Mouse (Mus musculus): ENCODE measurements at regions not wholly inside any gene's neighbourhood (a gene's known extent, or its start where the extent isn't known, plus 50 kb on each side); places are given as distances from the start of the nearest gene placed in this dataset.
A peak's percentile ranks its signal among the peaks of the same experiment; 100 is the strongest.

DNA sequence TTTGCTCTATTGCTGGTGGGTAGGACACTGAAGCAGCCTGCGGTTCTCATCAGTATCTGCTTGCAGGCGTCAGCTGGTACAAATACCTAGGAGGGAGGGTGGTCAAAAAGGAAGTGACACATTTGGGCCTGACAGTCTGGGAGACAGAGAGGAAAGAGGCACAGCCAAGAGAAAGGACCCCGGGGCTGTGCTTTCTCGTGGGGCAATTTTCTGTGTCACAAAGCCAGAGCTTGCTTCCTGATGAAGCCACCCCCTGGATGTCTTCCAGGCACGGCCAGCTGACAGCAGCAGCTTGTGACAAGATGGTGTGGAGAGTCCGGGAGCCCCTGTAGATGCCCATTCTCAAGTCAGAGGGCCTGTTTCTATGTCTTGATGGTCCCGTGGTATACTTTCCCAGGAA, 1181.8 kb upstream of the A1bg start:
- no peak for TF ChIP-seq CTCF (IDR thresholded peaks at IDR 0.05)
- peak; percentile 76 for DNase-seq
- H3K4me3 ChIP-seq = no peak overlapping the region
- intact Hi-C loops (cut with DNase I) = no loop called here
- peak overlapping the region; percentile 31; the same call in 1 of the 2 replicates for H3K27ac ChIP-seq

GRCm38 (mm10) chr15:62099683-62100082, 1176.9 kb upstream of the A1bg start:
- TF ChIP-seq CTCF (IDR thresholded peaks at IDR 0.05) = no peak
- Histone ChIP-seq H3K4me3 (no peak overlapping the region), H3K27ac (no peak overlapping the region)
- intact Hi-C loops (cut with DNase I) = no loop called here
- no peak for DNase-seq

- no peak overlapping the region for H3K4me3 ChIP-seq
- H3K27ac ChIP-seq = peak overlapping the region; percentile 65
- TF ChIP-seq CTCF (IDR thresholded peaks at IDR 0.05) = no peak
- DNase-seq = peak; percentile 68
- intact Hi-C loops (cut with DNase I) = no loop called here
These were observed 1176.2 kb upstream of the A1bg start for GRCm38 (mm10) chr15:62098791-62099660.

- no peak for DNase-seq
- intact Hi-C loops (cut with DNase I) = no loop called here
- Histone ChIP-seq H3K4me3 (no peak overlapping the region), H3K27ac (no peak overlapping the region)
- TF ChIP-seq CTCF (IDR thresholded peaks at IDR 0.05) = no peak
These were observed 1174.0 kb upstream of the A1bg start for GRCm38 (mm10) chr15:62096778-62097177.

GRCm38 (mm10) chr15:62095198-62095597, 1172.4 kb upstream of the A1bg start:
- no peak for TF ChIP-seq CTCF (IDR thresholded peaks at IDR 0.05)
- Histone ChIP-seq H3K27ac (no peak overlapping the region), H3K4me3 (no peak overlapping the region)
- intact Hi-C loops (cut with DNase I) = no loop called here
- DNase-seq = no peak

DNA sequence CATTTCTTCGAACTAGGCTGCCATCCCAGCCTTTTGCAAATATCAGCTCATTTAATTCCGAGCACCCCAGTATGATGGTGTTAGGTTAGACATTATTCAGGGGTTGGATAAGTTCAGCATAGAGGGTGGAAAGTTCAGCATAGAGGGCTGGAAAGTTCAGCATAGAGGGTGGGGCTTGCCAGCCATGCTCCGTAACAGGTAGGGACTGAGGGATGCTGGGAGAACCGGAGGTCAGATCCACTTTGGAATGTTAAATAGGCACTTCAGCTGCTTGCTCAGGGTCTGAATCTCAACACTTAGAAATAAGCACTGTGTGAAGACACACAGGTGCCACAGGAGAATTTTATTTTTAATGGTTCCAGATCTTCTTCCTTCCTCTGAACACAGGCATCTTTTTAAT, 1170.9 kb upstream of the A1bg start:
- no peak for TF ChIP-seq CTCF (IDR thresholded peaks at IDR 0.05)
- H3K27ac ChIP-seq = no peak overlapping the region
- no peak overlapping the region for H3K4me3 ChIP-seq
- no peak for DNase-seq
- intact Hi-C loops (cut with DNase I) = no loop called here

DNA sequence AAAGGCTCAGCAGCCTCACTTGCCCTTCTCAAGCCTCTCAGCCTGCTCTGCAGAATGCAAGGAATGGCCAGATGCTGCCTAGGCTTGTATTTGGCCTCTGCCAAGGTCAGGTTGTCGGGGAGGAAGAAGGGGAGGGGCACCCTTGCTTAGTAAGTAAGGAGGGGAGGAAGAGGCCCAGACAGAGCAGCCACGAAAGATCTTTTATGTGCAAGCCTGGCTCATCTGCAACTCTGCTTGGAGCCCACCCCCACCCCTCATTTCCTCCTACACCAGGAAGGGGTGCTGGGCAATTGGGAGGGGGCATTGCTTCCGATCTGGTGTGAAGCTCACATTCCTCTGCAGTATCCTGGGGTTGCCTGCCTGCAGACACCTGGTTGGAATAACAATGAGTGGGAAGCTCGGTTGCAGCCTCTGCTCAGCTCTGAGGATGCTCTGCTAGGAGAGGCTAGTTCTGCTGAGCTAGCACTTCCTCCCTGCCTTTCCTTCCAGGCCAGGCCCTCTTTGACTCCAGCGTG, 1169.9 kb upstream of the A1bg start:
- intact Hi-C loops (cut with DNase I) = no loop called here
- no peak for TF ChIP-seq CTCF (IDR thresholded peaks at IDR 0.05)
- DNase-seq = no peak
- H3K4me3 ChIP-seq = no peak overlapping the region
- no peak overlapping the region for H3K27ac ChIP-seq

DNA sequence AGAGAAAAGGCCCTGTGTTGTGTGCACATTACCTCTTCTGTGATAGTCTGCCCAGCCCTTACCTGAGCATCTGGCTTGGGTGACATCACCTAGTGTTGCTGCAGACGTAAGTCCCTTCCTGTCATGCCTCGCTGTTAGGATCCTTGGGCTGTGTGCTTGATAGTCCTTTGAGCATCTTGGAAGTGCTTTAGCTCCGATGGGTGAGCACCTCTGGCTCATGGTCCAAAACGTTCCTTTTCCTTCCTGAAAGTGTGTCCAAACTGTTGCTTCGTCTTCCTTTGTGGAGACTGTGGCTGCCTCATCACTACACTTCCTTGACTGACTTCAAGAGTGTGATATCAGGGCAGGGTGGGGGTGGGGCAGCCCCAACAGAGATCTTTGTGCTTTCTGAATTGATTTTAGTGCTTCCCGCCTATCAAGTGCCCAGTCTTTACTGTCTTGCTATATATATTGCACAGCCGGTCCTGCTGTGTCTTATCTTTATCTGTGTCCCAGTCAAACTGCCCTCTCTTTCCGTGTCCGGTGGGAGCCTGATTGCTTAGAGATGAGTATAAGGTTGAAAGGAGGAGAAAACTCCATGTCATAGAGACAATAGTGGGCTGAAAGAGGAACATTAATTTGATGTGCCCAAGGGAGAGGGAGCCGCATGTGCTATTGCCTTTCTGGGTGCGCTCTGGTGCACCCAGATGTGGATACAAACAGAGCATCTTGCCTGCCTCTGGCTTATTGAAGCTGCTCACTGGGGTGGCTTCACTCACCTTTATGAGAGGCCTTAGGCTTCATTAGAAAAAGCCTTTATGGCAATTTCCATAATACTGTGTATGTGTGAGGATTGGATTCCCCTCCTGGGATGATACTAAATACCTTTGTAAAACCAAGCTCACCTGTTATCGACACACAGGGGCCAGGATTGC, 1169.2 kb upstream of the A1bg start:
- DNase-seq = no peak
- intact Hi-C loops (cut with DNase I) = no loop called here
- no peak for TF ChIP-seq CTCF (IDR thresholded peaks at IDR 0.05)
- Histone ChIP-seq H3K27ac (no peak overlapping the region), H3K4me3 (no peak overlapping the region)

- no peak for TF ChIP-seq CTCF (IDR thresholded peaks at IDR 0.05)
- intact Hi-C loops (cut with DNase I) = no loop called here
- no peak for DNase-seq
- Histone ChIP-seq H3K4me3 (no peak overlapping the region), H3K27ac (no peak overlapping the region)
These were observed 1168.3 kb upstream of the A1bg start for GRCm38 (mm10) chr15:62091144-62091543.

GRCm38 (mm10) chr15:62088341-62088740, 1165.5 kb upstream of the A1bg start:
- no peak for TF ChIP-seq CTCF (IDR thresholded peaks at IDR 0.05)
- intact Hi-C loops (cut with DNase I) = no loop called here
- H3K27ac ChIP-seq = no peak overlapping the region
- DNase-seq = no peak
- no peak overlapping the region for H3K4me3 ChIP-seq

GRCm38 (mm10) chr15:62087755-62088154, 1164.9 kb upstream of the A1bg start:
- Histone ChIP-seq H3K4me3 (no peak overlapping the region), H3K27ac (no peak overlapping the region)
- intact Hi-C loops (cut with DNase I) = no loop called here
- no peak for TF ChIP-seq CTCF (IDR thresholded peaks at IDR 0.05)
- DNase-seq = no peak

DNA sequence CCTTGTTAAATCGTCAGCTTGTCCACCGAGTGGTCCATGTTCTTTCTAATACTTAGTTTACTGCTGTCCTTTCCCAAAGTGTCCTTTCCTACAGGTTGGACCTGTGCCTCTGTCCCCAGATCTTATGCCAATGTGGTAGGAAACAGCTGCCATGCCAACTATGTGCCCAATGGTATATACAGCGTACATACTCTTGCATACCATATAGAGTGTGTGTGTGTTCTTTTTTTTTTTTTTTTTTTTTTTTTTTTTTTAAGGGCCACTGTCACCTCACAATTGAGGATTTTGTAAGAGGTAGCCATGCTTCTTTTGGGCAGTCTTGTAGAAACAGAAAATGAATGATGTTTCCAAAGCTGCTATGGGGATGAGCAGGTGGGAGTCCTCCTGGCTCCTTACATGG, 1163.2 kb upstream of the A1bg start:
- intact Hi-C loops (cut with DNase I) = no loop called here
- no peak for DNase-seq
- Histone ChIP-seq H3K27ac (no peak overlapping the region), H3K4me3 (no peak overlapping the region)
- no peak for TF ChIP-seq CTCF (IDR thresholded peaks at IDR 0.05)

- Histone ChIP-seq H3K4me3 (no peak overlapping the region), H3K27ac (no peak overlapping the region)
- DNase-seq = no peak
- intact Hi-C loops (cut with DNase I) = no loop called here
- TF ChIP-seq CTCF (IDR thresholded peaks at IDR 0.05) = no peak
These were observed 1160.5 kb upstream of the A1bg start for GRCm38 (mm10) chr15:62083347-62083746.
